Mouse (Mus musculus) CH12.LX (cell line): ENCODE results near the gene Kmt5a. TPM values are rescaled to one million over a fixed set of nuclear protein-coding genes. Genes with fewer than 3 reads are reported as not detected.

Source experiments
- DNase-seq: peaks from one replicate; pipeline ENCODE4 v3.0.0-alpha.2; 2013; ENCODE audit errors: extremely low read depth
- H3K27ac ChIP-seq: 2 replicates; pipeline ENCODE4 v1.5.1; 2012; ENCODE audit warnings: low read depth, mild to moderate bottlenecking, control low read depth, moderate library complexity; ENCODE audit not compliant: insufficient read depth
- H3K27me3 ChIP-seq: replicated peaks from 2 replicates; pipeline ENCODE3; 2012; ENCODE audit warnings: inconsistent platforms
- H3K36me3 ChIP-seq, 2 experiments: replicated peaks in 1 of 2; 2 replicates each; pipeline versions ENCODE3 to v1.6.1; 2012; ENCODE audit warnings: inconsistent platforms in 1 of 2, low read length in 1 of 2, mild to moderate bottlenecking in 1 of 2, mixed read lengths in 1 of 2, moderate library complexity in 1 of 2; ENCODE audit not compliant: control insufficient read depth in 1 of 2, insufficient read depth in 1 of 2
- H3K4me1 ChIP-seq, 2 experiments: 2 replicates each; pipeline ENCODE4 v1.6.1; 2012; ENCODE audit warnings: inconsistent platforms in 1 of 2, moderate library complexity in 1 of 2; ENCODE audit not compliant: insufficient read depth in 2 of 2, control insufficient read depth in 1 of 2
- H3K4me2 ChIP-seq: 2 replicates; pipeline ENCODE4 v1.6.1; 2012; ENCODE audit warnings: low read depth, mild to moderate bottlenecking, control low read depth; ENCODE audit not compliant: poor library complexity, insufficient read depth, severe bottlenecking
- H3K4me3 ChIP-seq, 3 experiments: fragments of 150-350 bp in 1 of 3; sonication (generic) in 1 of 3; replicated peaks in 1 of 3; 2 replicates each; pipeline versions ENCODE3 to v1.5.1; 2011 to 2012; ENCODE audit warnings: low read depth in 2 of 3, low read length in 2 of 3, mild to moderate bottlenecking in 2 of 3, moderate library complexity in 2 of 3, control low read depth in 1 of 3, improper control_type of control experiment in 1 of 3, inconsistent platforms in 1 of 3, mixed read lengths in 1 of 3; ENCODE audit not compliant: poor library complexity in 1 of 3
- H3K79me2 ChIP-seq: replicated peaks from 2 replicates; pipeline ENCODE4 v1.6.1; 2012; ENCODE audit warnings: mild to moderate bottlenecking, moderate library complexity; ENCODE audit not compliant: control insufficient read depth, poor library complexity, insufficient read depth, severe bottlenecking; ENCODE audit errors: extremely low read depth
- H3K9ac ChIP-seq: 2 replicates; pipeline ENCODE4 v1.6.1; 2012; ENCODE audit warnings: low read depth, mild to moderate bottlenecking, control low read depth, moderate library complexity; ENCODE audit not compliant: insufficient read depth
- H3K9me3 ChIP-seq: replicated peaks from 2 replicates; pipeline ENCODE3; 2012; ENCODE audit warnings: low read length, inconsistent platforms, mixed read lengths
- CHD1 ChIP-seq: IDR thresholded peaks from 2 replicates; pipeline ENCODE4 v1.6.1; 2012; ENCODE audit warnings: low read depth, low read length, improper control_type of control experiment, inconsistent platforms
- CTCF ChIP-seq, 2 experiments: IDR thresholded peaks in 1 of 2; conservative IDR thresholded peaks in 1 of 2; 2 replicates each; pipeline ENCODE4 v1.5.1; 2011 to 2012; ENCODE audit warnings: low read depth in 2 of 2, low read length in 2 of 2, improper control_type of control experiment in 1 of 2, inconsistent platforms in 1 of 2, mild to moderate bottlenecking in 1 of 2, moderate library complexity in 1 of 2
- E2F4 ChIP-seq: IDR thresholded peaks from 2 replicates; pipeline ENCODE4 v1.6.1; 2011; ENCODE audit warnings: low read depth, low read length, improper control_type of control experiment; ENCODE audit not compliant: insufficient replicate concordance
- ELF1 ChIP-seq: IDR thresholded peaks from 2 replicates; pipeline ENCODE4 v1.6.1; 2014; ENCODE audit warnings: low read depth, mild to moderate bottlenecking, inconsistent platforms, low read length, improper control_type of control experiment
- ETS1 ChIP-seq: conservative IDR thresholded peaks from 2 replicates; pipeline ENCODE4 v1.6.1; 2012; ENCODE audit warnings: low read depth, mild to moderate bottlenecking, inconsistent platforms, low read length, improper control_type of control experiment, moderate library complexity
- GABPA ChIP-seq: IDR thresholded peaks from 2 replicates; pipeline ENCODE4 v1.6.1; 2012; ENCODE audit warnings: low read depth, low read length, improper control_type of control experiment, inconsistent platforms; ENCODE audit not compliant: insufficient replicate concordance
- HCFC1 ChIP-seq: IDR thresholded peaks from 2 replicates; pipeline ENCODE4 v1.6.1; 2012; ENCODE audit warnings: low read depth, mild to moderate bottlenecking, inconsistent platforms, low read length, improper control_type of control experiment
- JUN ChIP-seq: IDR thresholded peaks from 2 replicates; pipeline ENCODE4 v1.6.1; 2011; ENCODE audit warnings: low read depth, mild to moderate bottlenecking, low read length, improper control_type of control experiment, moderate library complexity; ENCODE audit not compliant: insufficient read depth
- JUND ChIP-seq: conservative IDR thresholded peaks from 2 replicates; pipeline ENCODE4 v1.6.1; 2011; ENCODE audit warnings: low read depth, low read length, improper control_type of control experiment
- KAT2A ChIP-seq: IDR thresholded peaks from 2 replicates; pipeline ENCODE4 v1.6.1; 2012; ENCODE audit warnings: low read length, improper control_type of control experiment, inconsistent platforms; ENCODE audit not compliant: insufficient replicate concordance
- MAFK ChIP-seq: IDR thresholded peaks from 2 replicates; pipeline ENCODE4 v1.6.1; 2011; ENCODE audit warnings: low read length, improper control_type of control experiment; ENCODE audit not compliant: insufficient replicate concordance
- MAX ChIP-seq: IDR thresholded peaks from 2 replicates; pipeline ENCODE4 v1.6.1; 2011; ENCODE audit warnings: low read length, improper control_type of control experiment
- MYC ChIP-seq: IDR thresholded peaks from 2 replicates; pipeline ENCODE4 v1.6.1; 2011; ENCODE audit warnings: low read depth, mild to moderate bottlenecking, improper control_type of control experiment, low read length
- NELFE ChIP-seq: IDR thresholded peaks from 2 replicates; pipeline ENCODE4 v1.6.1; 2011; ENCODE audit warnings: low read depth, low read length, improper control_type of control experiment
- NRF1 ChIP-seq: IDR thresholded peaks from 2 replicates; pipeline ENCODE4 v1.6.1; 2014; ENCODE audit warnings: low read depth, mild to moderate bottlenecking, inconsistent platforms, low read length, improper control_type of control experiment, moderate library complexity
- POLR2AphosphoS2 ChIP-seq: IDR thresholded peaks from 2 replicates; pipeline ENCODE4 v1.6.1; 2011; ENCODE audit warnings: low read depth, low read length, improper control_type of control experiment
- RCOR1 ChIP-seq: conservative IDR thresholded peaks from 2 replicates; pipeline ENCODE4 v1.6.1; 2012; ENCODE audit warnings: low read depth, mild to moderate bottlenecking, inconsistent platforms, low read length, improper control_type of control experiment
- SIN3A ChIP-seq: IDR thresholded peaks from 2 replicates; pipeline ENCODE4 v1.6.1; 2012; ENCODE audit warnings: low read length, improper control_type of control experiment, inconsistent platforms
- TBP ChIP-seq: conservative IDR thresholded peaks from 2 replicates; pipeline ENCODE4 v1.6.1; 2011; ENCODE audit warnings: low read depth, low read length, improper control_type of control experiment
- USF1 ChIP-seq: IDR thresholded peaks from 2 replicates; pipeline ENCODE4 v1.6.1; 2014; ENCODE audit warnings: low read depth, mild to moderate bottlenecking, inconsistent platforms, low read length, improper control_type of control experiment
- ZKSCAN1 ChIP-seq: IDR thresholded peaks from 2 replicates; pipeline ENCODE4 v1.6.1; 2012; ENCODE audit warnings: low read depth, inconsistent platforms, low read length, improper control_type of control experiment, borderline replicate concordance
- ZMIZ1 ChIP-seq: IDR thresholded peaks from 2 replicates; pipeline ENCODE4 v1.6.1; 2012; ENCODE audit warnings: low read depth, mild to moderate bottlenecking, inconsistent platforms, low read length, improper control_type of control experiment
- ZNF384 ChIP-seq: IDR thresholded peaks from 2 replicates; pipeline ENCODE4 v1.6.1; 2012; ENCODE audit warnings: low read depth, low read length, improper control_type of control experiment, inconsistent platforms
- dilution Hi-C: fragments of 300-500 bp; cut with MboI; formaldehyde crosslinking; loops from 2 replicates; pipeline ENCODE4 v1.14.3; 2020; ENCODE audit warnings: low sequenced_read_pairs; ENCODE audit not compliant: extremely low pct_unique_long_range_greater_than_20kb, extremely low pct_ligation_motif_present
- in situ Hi-C: fragments of 300-500 bp; cut with MboI; formaldehyde crosslinking; loops from 3 replicates; pipeline ENCODE4 v1.14.3; 2019; ENCODE audit warnings: low sequenced_read_pairs, low pct_ligation_motif_present, low pct_unique_long_range_greater_than_20kb, mixed read lengths
- polyA plus RNA-seq: library from polyadenylated mRNA; unstranded; fragments of >175 nt; gene quantifications from 2 replicates; pipeline ENCODE4 v1.2.1, GENCODE M21; 2012; ENCODE audit warnings: low read depth; ENCODE audit not compliant: insufficient read length
- total RNA-seq, 2 experiments: library from RNA; depleted of rRNA; stranded (reverse); fragments of 300-350 nt in 1 of 2; fragments of >200 nt in 1 of 2; gene quantifications; 2 replicates each; pipeline ENCODE4 v1.2.3; 2012 to 2014

Gene Kmt5a
- total and polyA plus RNA-seq, 3 experiments = 55.3 to 151 (median 62.8) TPM

GRCm38 (mm10) chr5:124485654-124486053 lies 45.9 kb downstream of the Kmt5a start:
- H3K27ac ChIP-seq = no peak overlapping the region
- in situ Hi-C loops = no loop called here
- dilution Hi-C loops = no loop called here
- H3K9ac ChIP-seq = no peak overlapping the region
- peaks cover 16 to 47% of the 10 kb centered on the region in 2 experiments for H3K36me3 ChIP-seq
- peaks cover 6% of the 10 kb centered on the region; the same call in 1 of the 2 replicates for H3K79me2 ChIP-seq
- H3K4me2 ChIP-seq = no peak overlapping the region
- TF ChIP-seq ZKSCAN1 = no peak
- no peak for TF ChIP-seq TBP
- no peak for TF ChIP-seq HCFC1
- no peak for TF ChIP-seq GABPA
- TF ChIP-seq POLR2AphosphoS2 = no peak
- TF ChIP-seq, all 38 proteins: peak for 0
- DNase-seq = no peak
- H3K4me3 ChIP-seq = no peak overlapping the region
- H3K9me3 ChIP-seq = no peaks in the 10 kb centered on the region
- peaks cover 6 to 27% of the 10 kb centered on the region in 2 experiments; a peak in 3 of 4 replicates for H3K4me1 ChIP-seq
- no peaks in the 10 kb centered on the region for H3K27me3 ChIP-seq

GRCm38 (mm10) chr5:124488885-124489284 lies 49.2 kb downstream of the Kmt5a start:
- H3K27ac ChIP-seq = no peak overlapping the region
- dilution Hi-C loops = no loop called here
- peaks cover 27 to 75% of the 10 kb centered on the region in 2 experiments for H3K36me3 ChIP-seq
- in situ Hi-C loops = no loop called here
- peaks cover 6 to 42% of the 10 kb centered on the region in 2 experiments; a peak in 3 of 4 replicates for H3K4me1 ChIP-seq
- no peak for TF ChIP-seq MAX
- TF ChIP-seq ELF1 = no peak
- TF ChIP-seq ETS1 = no peak
- H3K9ac ChIP-seq = no peak overlapping the region
- no peak for DNase-seq
- no peaks in the 10 kb centered on the region for H3K27me3 ChIP-seq
- no peak overlapping the region for H3K4me2 ChIP-seq
- H3K4me3 ChIP-seq = no peak overlapping the region
- peaks cover 6% of the 10 kb centered on the region; the same call in 1 of the 2 replicates for H3K79me2 ChIP-seq
- no peaks in the 10 kb centered on the region for H3K9me3 ChIP-seq

GRCm38 (mm10) chr5:124491732-124492131 lies 52.0 kb downstream of the Kmt5a start:
- H3K79me2 ChIP-seq = no peaks in the 10 kb centered on the region
- H3K4me2 ChIP-seq = no peak overlapping the region
- in situ Hi-C loops (loop anchor here (5.0 kb wide), 1 partner anchor 36 kb away; no protein-coding TSS in a partner anchor), dilution Hi-C loops (no loop called here)
- H3K36me3 ChIP-seq = peaks cover 27 to 79% of the 10 kb centered on the region in 2 experiments
- no peak overlapping the region for H3K27ac ChIP-seq
- no peak for DNase-seq
- no peaks in the 10 kb centered on the region for H3K27me3 ChIP-seq
- TF ChIP-seq ZMIZ1 = no peak
- no peak for TF ChIP-seq MAFK
- TF ChIP-seq JUN = no peak
- TF ChIP-seq USF1 = no peak
- TF ChIP-seq CTCF (conservative IDR thresholded peaks at IDR 0.05 in 1 of 2, IDR thresholded peaks at IDR 0.05 in 1 of 2; ENCODE audit: low read depth in 2 of 2, low read length in 2 of 2) = no peak
- TF ChIP-seq TBP = no peak
- TF ChIP-seq NELFE = no peak
- no peak for TF ChIP-seq NRF1
- no peak for TF ChIP-seq CHD1
- no peak for TF ChIP-seq KAT2A
- TF ChIP-seq JUND = no peak
- TF ChIP-seq MYC = no peak
- TF ChIP-seq SIN3A = no peak
- no peak for TF ChIP-seq ZNF384
- TF ChIP-seq RCOR1 = no peak
- no peak for TF ChIP-seq ELF1
- no peak for TF ChIP-seq E2F4
- H3K9me3 ChIP-seq = no peaks in the 10 kb centered on the region
- H3K9ac ChIP-seq = no peak overlapping the region
- H3K4me1 ChIP-seq = peaks cover 0 to 33% of the 10 kb centered on the region in 2 experiments; a peak in 2 of 4 replicates
- no peak overlapping the region for H3K4me3 ChIP-seq
